Mouse (Mus musculus): ENCODE measurements around the gene Nmnat3. TPM values are rescaled to one million over a fixed set of nuclear protein-coding genes. Genes with fewer than 3 reads are reported as not detected.

Nmnat3 gene
- polyA plus RNA-seq, 1 experiment = 54.8 TPM

GRCm38 (mm10) chr9:98328415-98329176, 41.4 kb downstream of the Nmnat3 start:
- H3K27ac ChIP-seq (ENCODE audit: control insufficient read depth, insufficient read depth, low read depth, low read length) = no peak overlapping the region
- no peaks in the 10 kb centered on the region for H3K27me3 ChIP-seq (ENCODE audit: control insufficient read depth, insufficient read depth, low read length)
- no peaks in the 10 kb centered on the region for H3K36me3 ChIP-seq (ENCODE audit: control insufficient read depth, insufficient read depth, low read length)
- H3K4me1 ChIP-seq (ENCODE audit: control insufficient read depth, insufficient read depth, low read length) = no peaks in the 10 kb centered on the region
- H3K4me3 ChIP-seq (ENCODE audit: control insufficient read depth, low read depth, low read length) = no peak overlapping the region
- TF ChIP-seq POLR2A (IDR thresholded peaks at IDR 0.05; ENCODE audit: control insufficient read depth, low read depth, low read length) = no peak
- TF ChIP-seq CTCF (IDR thresholded peaks at IDR 0.05; ENCODE audit: control insufficient read depth, insufficient read depth, insufficient replicate concordance, low read depth, low read length) = no peak

- Histone ChIP-seq H3K27ac (ENCODE audit: control insufficient read depth, insufficient read depth, low read depth, low read length) (peak overlapping the region; percentile 49; the same call in 1 of the 2 replicates), H3K36me3 (ENCODE audit: control insufficient read depth, insufficient read depth, low read length) (no peaks in the 10 kb centered on the region), H3K4me3 (ENCODE audit: control insufficient read depth, low read depth, low read length) (no peak overlapping the region), H3K27me3 (ENCODE audit: control insufficient read depth, insufficient read depth, low read length) (no peaks in the 10 kb centered on the region), H3K4me1 (ENCODE audit: control insufficient read depth, insufficient read depth, low read length) (no peaks in the 10 kb centered on the region)
- TF ChIP-seq CTCF (IDR thresholded peaks at IDR 0.05; ENCODE audit: control insufficient read depth, insufficient read depth, insufficient replicate concordance, low read depth, low read length) = no peak
- no peak for TF ChIP-seq POLR2A (IDR thresholded peaks at IDR 0.05; ENCODE audit: control insufficient read depth, low read depth, low read length)
These were observed 42.3 kb downstream of the Nmnat3 start for GRCm38 (mm10) chr9:98329274-98330105.

GRCm38 (mm10) chr9:98333219-98333754, 46.1 kb downstream of the Nmnat3 start:
- TF ChIP-seq POLR2A (IDR thresholded peaks at IDR 0.05; ENCODE audit: control insufficient read depth, low read depth, low read length) = no peak
- TF ChIP-seq CTCF (IDR thresholded peaks at IDR 0.05; ENCODE audit: control insufficient read depth, insufficient read depth, insufficient replicate concordance, low read depth, low read length) = no peak
- H3K27ac ChIP-seq (ENCODE audit: control insufficient read depth, insufficient read depth, low read depth, low read length) = no peak overlapping the region
- H3K36me3 ChIP-seq (ENCODE audit: control insufficient read depth, insufficient read depth, low read length) = no peaks in the 10 kb centered on the region
- no peaks in the 10 kb centered on the region for H3K4me1 ChIP-seq (ENCODE audit: control insufficient read depth, insufficient read depth, low read length)
- no peak overlapping the region for H3K4me3 ChIP-seq (ENCODE audit: control insufficient read depth, low read depth, low read length)
- H3K27me3 ChIP-seq (ENCODE audit: control insufficient read depth, insufficient read depth, low read length) = no peaks in the 10 kb centered on the region

GRCm38 (mm10) chr9:98337881-98338769, 50.9 kb downstream of the Nmnat3 start:
- no peak overlapping the region for H3K27ac ChIP-seq (ENCODE audit: control insufficient read depth, insufficient read depth, low read depth, low read length)
- no peaks in the 10 kb centered on the region for H3K36me3 ChIP-seq (ENCODE audit: control insufficient read depth, insufficient read depth, low read length)
- TF ChIP-seq CTCF (IDR thresholded peaks at IDR 0.05; ENCODE audit: control insufficient read depth, insufficient read depth, insufficient replicate concordance, low read depth, low read length) = no peak
- no peak for TF ChIP-seq POLR2A (IDR thresholded peaks at IDR 0.05; ENCODE audit: control insufficient read depth, low read depth, low read length)
- no peaks in the 10 kb centered on the region for H3K27me3 ChIP-seq (ENCODE audit: control insufficient read depth, insufficient read depth, low read length)
- no peak overlapping the region for H3K4me3 ChIP-seq (ENCODE audit: control insufficient read depth, low read depth, low read length)
- H3K4me1 ChIP-seq (ENCODE audit: control insufficient read depth, insufficient read depth, low read length) = no peaks in the 10 kb centered on the region

- Histone ChIP-seq H3K4me3 (ENCODE audit: control insufficient read depth, low read depth, low read length) (no peak overlapping the region), H3K36me3 (ENCODE audit: control insufficient read depth, insufficient read depth, low read length) (no peaks in the 10 kb centered on the region), H3K27ac (ENCODE audit: control insufficient read depth, insufficient read depth, low read depth, low read length) (no peak overlapping the region), H3K4me1 (ENCODE audit: control insufficient read depth, insufficient read depth, low read length) (no peaks in the 10 kb centered on the region), H3K27me3 (ENCODE audit: control insufficient read depth, insufficient read depth, low read length) (no peaks in the 10 kb centered on the region)
- TF ChIP-seq POLR2A (IDR thresholded peaks at IDR 0.05; ENCODE audit: control insufficient read depth, low read depth, low read length) = no peak
These were observed 52.7 kb downstream of the Nmnat3 start for GRCm38 (mm10) chr9:98339971-98340370.

GRCm38 (mm10) chr9:98340427-98340826, 53.2 kb downstream of the Nmnat3 start:
- no peaks in the 10 kb centered on the region for H3K27me3 ChIP-seq (ENCODE audit: control insufficient read depth, insufficient read depth, low read length)
- TF ChIP-seq CTCF (IDR thresholded peaks at IDR 0.05; ENCODE audit: control insufficient read depth, insufficient read depth, insufficient replicate concordance, low read depth, low read length) = no peak
- TF ChIP-seq POLR2A (IDR thresholded peaks at IDR 0.05; ENCODE audit: control insufficient read depth, low read depth, low read length) = no peak
- H3K36me3 ChIP-seq (ENCODE audit: control insufficient read depth, insufficient read depth, low read length) = no peaks in the 10 kb centered on the region
- no peaks in the 10 kb centered on the region for H3K4me1 ChIP-seq (ENCODE audit: control insufficient read depth, insufficient read depth, low read length)
- H3K4me3 ChIP-seq (ENCODE audit: control insufficient read depth, low read depth, low read length) = no peak overlapping the region
- H3K27ac ChIP-seq (ENCODE audit: control insufficient read depth, insufficient read depth, low read depth, low read length) = no peak overlapping the region

All from testis, adult 2 months (tissue).